Mouse (Mus musculus): ENCODE measurements at regions not wholly inside any gene's neighbourhood (a gene's known extent, or its start where the extent isn't known, plus 50 kb on each side); places are given as distances from the start of the nearest gene placed in this dataset.
A peak's percentile ranks its signal among the peaks of the same experiment; 100 is the strongest.

DNA sequence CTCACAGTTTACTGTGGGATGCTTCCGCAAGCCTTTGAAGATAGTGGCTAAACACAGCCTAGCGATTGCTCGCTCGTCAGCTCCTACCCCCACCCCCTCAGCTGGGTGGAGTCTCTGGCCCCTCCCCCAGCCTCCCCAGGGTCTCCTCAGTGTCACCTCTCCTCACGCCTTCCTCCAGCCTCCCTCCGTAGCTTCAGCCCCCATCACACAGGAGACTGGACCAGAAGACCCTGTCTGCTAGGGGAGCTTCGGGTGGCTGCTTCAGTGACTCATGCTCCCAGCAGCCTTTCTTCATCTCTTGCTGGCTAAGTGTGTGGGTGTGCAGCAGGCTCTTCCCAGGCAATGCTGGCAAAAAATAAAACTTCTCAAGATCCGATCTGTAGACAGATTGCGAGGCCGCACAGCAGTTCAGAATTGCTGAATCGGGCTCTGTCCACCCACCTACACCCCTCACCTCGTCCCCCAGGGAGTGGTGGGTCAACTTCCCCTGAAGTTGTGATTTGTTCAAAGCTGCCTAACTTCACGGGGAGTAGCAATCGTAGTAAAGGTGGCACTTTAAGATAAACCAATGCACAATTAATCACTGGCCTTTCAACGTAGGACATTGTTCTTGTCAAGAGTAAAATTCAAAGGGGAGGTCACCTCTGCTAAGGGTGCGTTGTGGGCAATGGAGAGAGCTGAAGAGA lies 61.2 kb upstream of the Ankrd28 start:
- 8% methylated on average over 16 of the region's 16 CpGs for WGBS
- Histone ChIP-seq H3K9me3 (replicated peaks) (no peaks in the 10 kb centered on the region), H3K27me3 (no peaks in the 10 kb centered on the region), H3K36me3 (ENCODE audit: poor library complexity, severe bottlenecking) (no peaks in the 10 kb centered on the region), H3K4me2 (peak overlapping the region; percentile 48), H3K4me1 (peaks cover 10% of the 10 kb centered on the region), H3K9ac (0 out of 2 replicates have a peak overlapping the region, but pooled peaks have one; percentile 38), H3K4me3 (0 out of 2 replicates have a peak overlapping the region, but pooled peaks have one; percentile 17), H3K27ac (no peak overlapping the region)
- peak; percentile 43; the same call in 1 of the 2 replicates for ATAC-seq

DNA sequence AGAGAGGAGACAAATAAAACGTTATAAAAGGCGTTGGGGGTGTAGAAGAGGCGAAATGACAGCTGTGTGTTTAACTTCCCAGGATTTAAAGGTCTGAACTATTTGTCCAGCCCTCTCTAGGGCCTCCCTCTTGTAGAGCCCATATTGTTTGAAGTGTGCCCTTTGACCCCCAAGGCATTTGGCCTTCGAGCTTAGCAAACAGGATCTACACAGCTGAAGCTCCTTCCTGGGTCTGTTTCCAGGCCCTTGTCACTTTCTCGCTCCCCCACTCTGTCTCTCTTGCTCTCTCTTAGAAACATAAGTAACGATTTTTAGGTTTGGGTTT lies 61.7 kb upstream of the Ankrd28 start:
- H3K4me1 ChIP-seq = peaks cover 10% of the 10 kb centered on the region
- no peak overlapping the region for H3K4me3 ChIP-seq
- no peak overlapping the region for H3K9ac ChIP-seq
- no peaks in the 10 kb centered on the region for H3K36me3 ChIP-seq (ENCODE audit: poor library complexity, severe bottlenecking)
- H3K27me3 ChIP-seq = no peaks in the 10 kb centered on the region
- whole genome bisulfite sequencing = 14% methylated on average over 6 of the region's 6 CpGs
- ATAC-seq = no peak
- H3K27ac ChIP-seq = no peak overlapping the region
- H3K4me2 ChIP-seq = no peak overlapping the region
- no peaks in the 10 kb centered on the region for H3K9me3 ChIP-seq (replicated peaks)

- 74% methylated on average over 1 of the region's 1 CpGs for WGBS
- no peak overlapping the region for H3K27ac ChIP-seq
These were observed 66.0 kb upstream of the Ankrd28 start for GRCm38 (mm10) chr14:31896500-31896899.

DNA sequence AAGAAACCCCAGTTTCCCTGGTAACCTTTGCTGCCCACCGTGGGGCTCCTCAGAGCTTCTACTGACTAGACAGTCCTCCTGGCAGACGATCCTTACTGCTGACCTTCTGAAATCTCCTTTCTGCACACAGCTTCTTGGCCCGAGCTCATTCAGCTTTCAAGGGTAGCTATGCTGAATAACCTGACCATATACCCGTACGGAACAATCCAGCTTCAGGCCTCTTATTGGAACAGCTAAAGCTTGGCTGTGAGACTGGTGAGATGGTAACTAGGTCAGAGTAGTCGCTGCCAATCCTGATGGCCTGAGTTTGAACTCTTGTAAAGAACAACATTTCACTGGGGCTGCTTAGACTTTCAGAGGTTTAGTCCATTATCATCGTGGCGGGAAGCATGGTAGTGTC lies 69.1 kb upstream of the Ankrd28 start:
- Histone ChIP-seq H3K4me2 (no peak overlapping the region), H3K27ac (no peak overlapping the region), H3K27me3 (no peaks in the 10 kb centered on the region), H3K36me3 (ENCODE audit: poor library complexity, severe bottlenecking) (no peaks in the 10 kb centered on the region), H3K9me3 (replicated peaks) (no peaks in the 10 kb centered on the region), H3K9ac (no peak overlapping the region), H3K4me1 (peaks cover 19% of the 10 kb centered on the region), H3K4me3 (no peak overlapping the region)
- no peak for ATAC-seq
- 69% methylated on average over 8 of the region's 8 CpGs for WGBS

More at GRCm38 (mm10) chr14:31896500-31896899, 66.0 kb upstream of the Ankrd28 start:
- Histone ChIP-seq H3K36me3 (ENCODE audit: poor library complexity, severe bottlenecking) (no peaks in the 10 kb centered on the region), H3K9me3 (replicated peaks) (no peaks in the 10 kb centered on the region), H3K4me2 (no peak overlapping the region), H3K4me1 (peaks cover 9% of the 10 kb centered on the region), H3K27me3 (no peaks in the 10 kb centered on the region), H3K9ac (no peak overlapping the region), H3K4me3 (no peak overlapping the region)
- no peak for ATAC-seq

DNA sequence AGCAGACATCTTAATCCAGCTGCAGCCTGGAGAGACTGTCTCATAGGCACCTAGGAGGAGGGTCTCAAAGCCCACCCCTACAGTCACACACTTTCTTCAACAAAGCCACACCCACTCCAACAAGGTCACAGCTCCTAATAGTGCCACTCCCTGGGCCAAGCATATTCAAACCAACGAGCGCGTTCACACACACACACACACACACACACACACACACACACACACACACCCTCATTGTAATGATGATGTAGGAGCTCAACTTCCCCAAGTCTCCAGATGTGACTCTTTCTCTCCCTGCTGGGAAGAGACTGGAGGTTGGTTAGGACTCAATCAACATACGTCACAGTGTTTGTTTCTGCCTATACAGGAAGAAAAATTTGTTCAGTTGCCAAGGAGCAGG lies 69.5 kb upstream of the Ankrd28 start:
- Histone ChIP-seq H3K27me3 (no peaks in the 10 kb centered on the region), H3K4me3 (no peak overlapping the region), H3K9me3 (replicated peaks) (no peaks in the 10 kb centered on the region), H3K4me2 (no peak overlapping the region), H3K27ac (no peak overlapping the region), H3K4me1 (peaks cover 19% of the 10 kb centered on the region), H3K9ac (no peak overlapping the region), H3K36me3 (ENCODE audit: poor library complexity, severe bottlenecking) (no peaks in the 10 kb centered on the region)
- ATAC-seq = no peak
- WGBS = 57% methylated on average over 4 of the region's 4 CpGs

DNA sequence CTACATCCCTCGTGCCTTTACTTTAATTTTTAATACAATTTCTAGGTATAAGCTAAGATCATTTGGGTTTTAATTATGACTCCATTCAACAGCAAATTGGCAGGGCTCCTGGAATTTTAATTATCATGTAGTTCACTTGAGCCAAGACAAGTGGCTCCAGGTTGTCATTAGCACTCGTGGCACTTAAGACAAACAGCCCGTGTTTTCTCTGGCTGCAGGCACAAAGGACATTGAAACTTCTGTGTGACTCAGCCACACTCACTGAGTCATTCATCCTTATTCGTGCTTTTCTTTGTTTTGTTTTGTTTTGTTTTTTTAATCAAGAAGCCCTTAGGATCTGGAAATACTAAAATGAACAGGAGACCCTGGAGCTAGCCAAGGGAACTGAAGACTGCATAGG lies 71.5 kb upstream of the Ankrd28 start:
- H3K27me3 ChIP-seq = no peaks in the 10 kb centered on the region
- H3K36me3 ChIP-seq (ENCODE audit: poor library complexity, severe bottlenecking) = no peaks in the 10 kb centered on the region
- H3K4me3 ChIP-seq = no peak overlapping the region
- no peaks in the 10 kb centered on the region for H3K9me3 ChIP-seq (replicated peaks)
- peaks cover 19% of the 10 kb centered on the region for H3K4me1 ChIP-seq
- no peak for ATAC-seq
- H3K9ac ChIP-seq = no peak overlapping the region
- no peak overlapping the region for H3K4me2 ChIP-seq
- H3K27ac ChIP-seq = no peak overlapping the region
- WGBS = 20% methylated on average over 4 of the region's 4 CpGs

DNA sequence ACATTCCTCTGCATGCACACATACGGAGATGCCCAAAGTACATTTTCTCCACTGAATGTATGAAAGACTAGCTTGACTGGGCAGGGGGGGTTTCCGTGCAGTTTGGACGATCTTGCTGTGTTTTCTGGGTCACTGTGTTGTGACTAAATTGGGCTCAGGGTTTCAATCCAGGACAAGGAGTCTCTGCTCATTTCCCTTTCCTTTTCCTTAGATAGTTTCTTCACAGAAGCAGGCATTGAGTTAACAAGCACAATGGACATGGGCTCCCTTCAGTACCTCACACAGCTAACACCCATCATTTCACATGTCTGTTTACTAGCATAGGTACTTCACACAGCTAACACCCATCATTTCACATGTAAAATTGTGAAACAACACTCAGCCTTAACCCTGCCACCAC lies 73.2 kb upstream of the Ankrd28 start:
- Histone ChIP-seq H3K4me3 (no peak overlapping the region), H3K4me1 (peaks cover 19% of the 10 kb centered on the region), H3K27ac (no peak overlapping the region), H3K4me2 (no peak overlapping the region), H3K36me3 (ENCODE audit: poor library complexity, severe bottlenecking) (no peaks in the 10 kb centered on the region), H3K9me3 (replicated peaks) (no peaks in the 10 kb centered on the region), H3K9ac (no peak overlapping the region), H3K27me3 (no peaks in the 10 kb centered on the region)
- ATAC-seq = no peak
- WGBS = 90% methylated on average over 3 of the region's 3 CpGs

GRCm38 (mm10) chr14:31908591-31908990 lies 78.1 kb upstream of the Ankrd28 start:
- no peak overlapping the region for H3K27ac ChIP-seq
- H3K4me1 ChIP-seq = no peaks in the 10 kb centered on the region
- no peak overlapping the region for H3K4me3 ChIP-seq
- no peaks in the 10 kb centered on the region for H3K36me3 ChIP-seq (ENCODE audit: poor library complexity, severe bottlenecking)
- H3K9me3 ChIP-seq (replicated peaks) = no peaks in the 10 kb centered on the region
- no peak overlapping the region for H3K9ac ChIP-seq
- no peak overlapping the region for H3K4me2 ChIP-seq
- no peak for ATAC-seq
- H3K27me3 ChIP-seq = no peaks in the 10 kb centered on the region
- 78% methylated on average over 7 of the region's 7 CpGs for WGBS

DNA sequence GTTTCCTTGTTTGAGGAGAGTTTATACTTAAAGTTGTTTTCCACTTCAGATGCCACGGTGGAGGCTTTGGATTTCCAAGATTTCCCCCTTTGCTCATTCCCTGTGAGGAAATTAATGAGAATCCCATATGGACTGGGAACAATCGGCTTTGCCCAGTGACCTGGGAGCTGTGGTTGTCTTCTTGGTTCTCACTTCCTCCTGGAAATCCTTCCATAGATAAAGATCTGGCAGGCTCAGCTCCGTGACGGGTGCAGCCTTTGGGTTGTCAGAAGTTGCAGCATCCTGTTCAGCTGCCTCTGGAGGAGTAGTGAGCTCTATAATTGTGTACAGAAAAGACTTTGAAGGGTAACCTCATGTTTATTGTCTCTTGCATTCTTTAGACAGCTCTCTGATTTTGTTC lies 78.8 kb upstream of the Ankrd28 start:
- no peak for ATAC-seq
- no peak overlapping the region for H3K4me2 ChIP-seq
- H3K9me3 ChIP-seq (replicated peaks) = no peaks in the 10 kb centered on the region
- H3K4me3 ChIP-seq = no peak overlapping the region
- H3K9ac ChIP-seq = no peak overlapping the region
- 88% methylated on average over 4 of the region's 4 CpGs for WGBS
- no peaks in the 10 kb centered on the region for H3K4me1 ChIP-seq
- no peaks in the 10 kb centered on the region for H3K27me3 ChIP-seq
- no peak overlapping the region for H3K27ac ChIP-seq
- H3K36me3 ChIP-seq (ENCODE audit: poor library complexity, severe bottlenecking) = no peaks in the 10 kb centered on the region

- no peaks in the 10 kb centered on the region for H3K4me1 ChIP-seq
- H3K27ac ChIP-seq = no peak overlapping the region
- no peak overlapping the region for H3K4me3 ChIP-seq
- no peak overlapping the region for H3K4me2 ChIP-seq
- WGBS = 88% methylated on average over 2 of the region's 2 CpGs
- no peak for ATAC-seq
- no peaks in the 10 kb centered on the region for H3K9me3 ChIP-seq (replicated peaks)
- no peaks in the 10 kb centered on the region for H3K27me3 ChIP-seq
- no peaks in the 10 kb centered on the region for H3K36me3 ChIP-seq (ENCODE audit: poor library complexity, severe bottlenecking)
- H3K9ac ChIP-seq = no peak overlapping the region
These were observed 80.4 kb upstream of the Ankrd28 start for GRCm38 (mm10) chr14:31910809-31911208.

GRCm38 (mm10) chr14:31918461-31918860 lies 88.0 kb upstream of the Ankrd28 start:
- no peak overlapping the region for H3K9ac ChIP-seq
- ATAC-seq = no peak
- 88% methylated on average over 4 of the region's 4 CpGs for WGBS

GRCm38 (mm10) chr14:31918921-31919320 lies 88.5 kb upstream of the Ankrd28 start:
- H3K27me3 ChIP-seq = no peaks in the 10 kb centered on the region
- H3K27ac ChIP-seq = no peak overlapping the region
- no peak overlapping the region for H3K4me2 ChIP-seq
- WGBS = 92% methylated on average over 1 of the region's 1 CpGs
- no peak overlapping the region for H3K9ac ChIP-seq
- H3K4me1 ChIP-seq = no peaks in the 10 kb centered on the region
- no peaks in the 10 kb centered on the region; the same call in 1 of the 2 replicates for H3K9me3 ChIP-seq (replicated peaks)
- ATAC-seq = no peak
- no peaks in the 10 kb centered on the region for H3K36me3 ChIP-seq (ENCODE audit: poor library complexity, severe bottlenecking)
- H3K4me3 ChIP-seq = no peak overlapping the region

More at GRCm38 (mm10) chr14:31918461-31918860, 88.0 kb upstream of the Ankrd28 start:
- no peaks in the 10 kb centered on the region for H3K4me1 ChIP-seq
- H3K4me2 ChIP-seq = no peak overlapping the region
- no peaks in the 10 kb centered on the region for H3K27me3 ChIP-seq
- H3K4me3 ChIP-seq = no peak overlapping the region
- no peaks in the 10 kb centered on the region for H3K36me3 ChIP-seq (ENCODE audit: poor library complexity, severe bottlenecking)
- H3K9me3 ChIP-seq (replicated peaks) = no peaks in the 10 kb centered on the region; the same call in 1 of the 2 replicates
- no peak overlapping the region for H3K27ac ChIP-seq

DNA sequence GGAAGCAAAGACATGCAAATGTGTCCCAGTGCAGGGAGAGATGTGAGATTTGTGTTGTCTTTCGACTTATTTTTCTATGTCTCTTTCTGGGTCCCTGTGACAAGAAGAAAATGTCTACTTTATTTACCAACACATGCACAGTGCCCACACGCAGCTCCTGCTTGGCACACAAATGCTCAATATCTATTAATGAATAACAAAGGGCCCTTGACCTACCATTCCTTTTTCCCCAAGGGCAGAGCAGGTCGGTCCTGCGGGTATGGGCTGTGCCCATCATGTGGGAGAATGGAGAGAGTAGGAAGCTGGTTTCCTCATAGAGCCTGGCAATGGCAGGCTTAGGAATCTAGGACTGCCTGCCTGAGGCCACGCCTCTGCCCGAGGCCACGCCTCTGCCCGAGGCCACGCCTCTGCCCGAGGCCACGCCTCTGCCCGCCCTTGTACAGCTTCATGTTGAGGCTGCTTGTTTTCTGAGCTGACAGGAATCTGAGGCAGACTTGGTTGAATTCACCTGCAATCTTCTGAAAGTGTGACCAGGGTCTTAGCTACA lies 98.8 kb upstream of the Ankrd28 start:
- 72% methylated on average over 12 of the region's 12 CpGs for whole genome bisulfite sequencing
- Histone ChIP-seq H3K27ac (no peak overlapping the region), H3K36me3 (ENCODE audit: poor library complexity, severe bottlenecking) (no peaks in the 10 kb centered on the region), H3K9ac (no peak overlapping the region), H3K27me3 (no peaks in the 10 kb centered on the region), H3K4me1 (peaks cover 27% of the 10 kb centered on the region), H3K9me3 (replicated peaks) (0 out of 2 replicates have a peak, but pooled peaks cover 4% of the 10 kb centered on the region), H3K4me2 (no peak overlapping the region), H3K4me3 (no peak overlapping the region)
- no peak for ATAC-seq

Data from forebrain, embryonic 13.5 days (tissue).